Mouse (Mus musculus): ENCODE results near the gene Siglech.

DNA sequence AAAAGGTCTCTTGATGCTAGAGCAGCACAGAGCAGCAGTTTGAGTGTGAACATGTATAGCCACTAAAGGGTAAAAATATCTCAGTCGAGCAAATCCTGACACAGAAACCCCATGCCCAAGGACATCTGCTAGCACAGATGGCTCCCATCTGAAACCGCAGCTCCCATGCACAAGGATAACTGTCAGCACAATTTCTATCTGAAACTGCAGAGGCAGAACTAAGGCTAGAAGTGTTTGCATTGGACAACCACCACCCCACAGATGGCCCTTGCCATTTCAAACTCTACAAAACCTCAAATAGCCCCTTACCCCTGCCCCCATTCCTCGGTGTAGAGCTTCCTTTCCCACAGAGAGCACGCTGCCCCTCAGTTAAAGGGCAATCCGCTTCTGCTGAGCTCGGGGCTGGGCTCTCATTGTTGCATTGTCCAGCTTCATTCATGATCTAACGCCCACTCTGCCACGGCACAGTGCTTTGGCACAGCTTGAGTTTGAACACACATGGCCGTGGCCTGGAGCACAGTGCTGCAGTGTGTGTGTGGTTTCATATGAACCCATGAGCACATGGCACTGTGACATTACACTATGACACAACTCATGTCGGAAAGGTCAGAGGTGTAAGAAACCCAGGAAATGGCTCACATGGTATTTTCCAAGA lies 23.3 kb upstream of the Siglech start:
- TF ChIP-seq CTCF (IDR thresholded peaks at IDR 0.05) = no peak
- no peak for TF ChIP-seq EP300 (IDR thresholded peaks at IDR 0.05)
